Mouse (Mus musculus): ENCODE data around the gene Rtf1. TPM values are rescaled to one million over a fixed set of nuclear protein-coding genes. Genes with fewer than 3 reads are reported as not detected.
A peak's percentile ranks its signal among the peaks of the same experiment; 100 is the strongest.

Gene Rtf1
- total and polyA plus RNA-seq, 2 experiments from 2014 or later, result 33.5 to 68.6 TPM

- no peak overlapping the region for H3K4me2 ChIP-seq (ENCODE audit: low read depth)
- no peak overlapping the region for H3K4me3 ChIP-seq (ENCODE audit: low read depth, low read length)
- WGBS, result 95% methylated on average over 3 of the region's 3 CpGs
- H3K27me3 ChIP-seq (ENCODE audit: insufficient read depth, low read length), result no peaks in the 10 kb centered on the region
- no peak for ATAC-seq
- H3K36me3 ChIP-seq (ENCODE audit: insufficient read depth), result peaks cover 83% of the 10 kb centered on the region
- TF ChIP-seq CTCF (IDR thresholded peaks at IDR 0.05; ENCODE audit: low read depth), result no peak
- H3K9me3 ChIP-seq (ENCODE audit: low read length), result no peaks in the 10 kb centered on the region
- H3K9ac ChIP-seq, result no peak overlapping the region
- no peaks in the 10 kb centered on the region for H3K4me1 ChIP-seq (ENCODE audit: insufficient read depth)
- no peak overlapping the region for H3K27ac ChIP-seq (ENCODE audit: low read depth, low read length)
- DNase-seq, result no peak
Measured at GRCm38 (mm10) chr2:119727762-119728416, 53.0 kb downstream of the Rtf1 start.

- WGBS, result 90% methylated on average over 4 of the region's 4 CpGs
- ATAC-seq, result no peak
Measured at GRCm38 (mm10) chr2:119730735-119731134, 55.9 kb downstream of the Rtf1 start.

GRCm38 (mm10) chr2:119737124-119737523, 62.3 kb downstream of the Rtf1 start:
- no peak overlapping the region for H3K4me2 ChIP-seq (ENCODE audit: low read depth)
- no peak overlapping the region for H3K27ac ChIP-seq (ENCODE audit: low read depth, low read length)
- WGBS, result 28% methylated on average over 12 of the region's 12 CpGs
- no peak for DNase-seq
- no peaks in the 10 kb centered on the region for H3K4me1 ChIP-seq (ENCODE audit: insufficient read depth)
- H3K27me3 ChIP-seq (ENCODE audit: insufficient read depth, low read length), result peaks cover 7% of the 10 kb centered on the region; the same call in 1 of the 2 replicates
- no peak overlapping the region for H3K9ac ChIP-seq
- peaks cover 34% of the 10 kb centered on the region for H3K36me3 ChIP-seq (ENCODE audit: insufficient read depth)
- no peak for ATAC-seq
- TF ChIP-seq CTCF (IDR thresholded peaks at IDR 0.05; ENCODE audit: low read depth), result no peak
- H3K4me3 ChIP-seq (ENCODE audit: low read depth, low read length), result no peak overlapping the region
- H3K9me3 ChIP-seq (ENCODE audit: low read length), result no peaks in the 10 kb centered on the region

More at GRCm38 (mm10) chr2:119730735-119731134, 55.9 kb downstream of the Rtf1 start:
- Histone ChIP-seq H3K4me1 (ENCODE audit: insufficient read depth) (no peaks in the 10 kb centered on the region), H3K27me3 (ENCODE audit: insufficient read depth, low read length) (no peaks in the 10 kb centered on the region), H3K36me3 (ENCODE audit: insufficient read depth) (peaks cover 88% of the 10 kb centered on the region), H3K9ac (no peak overlapping the region), H3K4me3 (ENCODE audit: low read depth, low read length) (no peak overlapping the region), H3K9me3 (ENCODE audit: low read length) (no peaks in the 10 kb centered on the region), H3K27ac (ENCODE audit: low read depth, low read length) (no peak overlapping the region), H3K4me2 (ENCODE audit: low read depth) (no peak overlapping the region)
- TF ChIP-seq CTCF (IDR thresholded peaks at IDR 0.05; ENCODE audit: low read depth), result no peak
- DNase-seq, result no peak

GRCm38 (mm10) chr2:119740567-119740966, 65.7 kb downstream of the Rtf1 start:
- DNase-seq (no peak), ATAC-seq (no peak)
- peaks cover 30% of the 10 kb centered on the region for H3K27me3 ChIP-seq (ENCODE audit: insufficient read depth, low read length)
- H3K4me3 ChIP-seq (ENCODE audit: low read depth, low read length), result no peak overlapping the region
- peaks cover 4% of the 10 kb centered on the region; the same call in 1 of the 2 replicates for H3K36me3 ChIP-seq (ENCODE audit: insufficient read depth)
- H3K27ac ChIP-seq (ENCODE audit: low read depth, low read length), result no peak overlapping the region
- no peaks in the 10 kb centered on the region for H3K9me3 ChIP-seq (ENCODE audit: low read length)
- TF ChIP-seq CTCF (IDR thresholded peaks at IDR 0.05; ENCODE audit: low read depth), result no peak
- H3K4me2 ChIP-seq (ENCODE audit: low read depth), result no peak overlapping the region
- H3K4me1 ChIP-seq (ENCODE audit: insufficient read depth), result no peaks in the 10 kb centered on the region
- H3K9ac ChIP-seq, result no peak overlapping the region
- 30% methylated on average over 2 of the region's 2 CpGs for WGBS

- 1% methylated on average over 49 of the region's 53 CpGs for WGBS
- peak; percentile 59 for DNase-seq
- H3K9ac ChIP-seq, result peak within 1 kb of the TSS; percentile 56
- no peaks in the 10 kb centered on the region for H3K4me1 ChIP-seq (ENCODE audit: insufficient read depth)
- H3K27me3 ChIP-seq (ENCODE audit: insufficient read depth, low read length), result peaks cover 30% of the 10 kb centered on the region
- H3K4me3 ChIP-seq (ENCODE audit: low read depth, low read length), result peak within 1 kb of the TSS; percentile 54
- H3K4me2 ChIP-seq (ENCODE audit: low read depth), result peak within 1 kb of the TSS; percentile 89
- no peak within 1 kb of the TSS for H3K27ac ChIP-seq (ENCODE audit: low read depth, low read length)
- H3K36me3 ChIP-seq (ENCODE audit: insufficient read depth), result no peaks in the 10 kb centered on the region
- H3K9me3 ChIP-seq (ENCODE audit: low read length), result no peaks in the 10 kb centered on the region
- no peak for TF ChIP-seq CTCF (IDR thresholded peaks at IDR 0.05; ENCODE audit: low read depth)
- ATAC-seq, result peak; percentile 66
Measured at GRCm38 (mm10) chr2:119741581-119742411, 66.9 kb downstream of the Rtf1 start, which contains the start of gene Itpka. Gene Itpka, plus strand, starts transcription at chr2:119742337.

GRCm38 (mm10) chr2:119742461-119743175, 67.8 kb downstream of the Rtf1 start:
- Histone ChIP-seq H3K36me3 (ENCODE audit: insufficient read depth) (no peaks in the 10 kb centered on the region), H3K27ac (ENCODE audit: low read depth, low read length) (no peak overlapping the region), H3K9ac (peak overlapping the region; percentile 56), H3K4me1 (ENCODE audit: insufficient read depth) (no peaks in the 10 kb centered on the region), H3K4me3 (ENCODE audit: low read depth, low read length) (peak overlapping the region; percentile 54), H3K9me3 (ENCODE audit: low read length) (no peaks in the 10 kb centered on the region), H3K4me2 (ENCODE audit: low read depth) (peak overlapping the region; percentile 89), H3K27me3 (ENCODE audit: insufficient read depth, low read length) (peaks cover 30% of the 10 kb centered on the region)
- DNase-seq, result peak; percentile 28
- 1% methylated on average over 68 of the region's 70 CpGs for WGBS
- ATAC-seq, result peak; percentile 17; the same call in 1 of the 2 replicates
- TF ChIP-seq CTCF (IDR thresholded peaks at IDR 0.05; ENCODE audit: low read depth), result no peak

Measured in forebrain, postnatal 0 days (tissue).